Mouse (Mus musculus) kidney, adult 8-10 months (tissue): ENCODE measurements around the gene Sema5a.

Experiments
- DNase-seq, 2 experiments: peaks; one replicate each; pipeline ENCODE4 v3.0.0; 2022

The Sema5a gene

GRCm38 (mm10) chr15:32685152-32685551 lies 440.5 kb downstream of the Sema5a start:
- no peak for DNase-seq

- DNase-seq: no peak
Observed at GRCm38 (mm10) chr15:32691021-32691420, 446.4 kb downstream of the Sema5a start.

GRCm38 (mm10) chr15:32693006-32693405 lies 448.4 kb downstream of the Sema5a start:
- DNase-seq: no peak

- DNase-seq: no peak
Observed at GRCm38 (mm10) chr15:32717298-32717985, 472.8 kb downstream of the Sema5a start.

GRCm38 (mm10) chr15:32718293-32718963 lies 473.8 kb downstream of the Sema5a start:
- peak; percentile 0 to 52 for DNase-seq

GRCm38 (mm10) chr15:32718964-32719311 lies 474.3 kb downstream of the Sema5a start:
- DNase-seq: no peak

GRCm38 (mm10) chr15:32730839-32731238 lies 486.2 kb downstream of the Sema5a start:
- DNase-seq: peak; percentile 8 to 39
